8 mouse cellular contexts compared by ENCODE assay signal in the genomic region with DNA sequence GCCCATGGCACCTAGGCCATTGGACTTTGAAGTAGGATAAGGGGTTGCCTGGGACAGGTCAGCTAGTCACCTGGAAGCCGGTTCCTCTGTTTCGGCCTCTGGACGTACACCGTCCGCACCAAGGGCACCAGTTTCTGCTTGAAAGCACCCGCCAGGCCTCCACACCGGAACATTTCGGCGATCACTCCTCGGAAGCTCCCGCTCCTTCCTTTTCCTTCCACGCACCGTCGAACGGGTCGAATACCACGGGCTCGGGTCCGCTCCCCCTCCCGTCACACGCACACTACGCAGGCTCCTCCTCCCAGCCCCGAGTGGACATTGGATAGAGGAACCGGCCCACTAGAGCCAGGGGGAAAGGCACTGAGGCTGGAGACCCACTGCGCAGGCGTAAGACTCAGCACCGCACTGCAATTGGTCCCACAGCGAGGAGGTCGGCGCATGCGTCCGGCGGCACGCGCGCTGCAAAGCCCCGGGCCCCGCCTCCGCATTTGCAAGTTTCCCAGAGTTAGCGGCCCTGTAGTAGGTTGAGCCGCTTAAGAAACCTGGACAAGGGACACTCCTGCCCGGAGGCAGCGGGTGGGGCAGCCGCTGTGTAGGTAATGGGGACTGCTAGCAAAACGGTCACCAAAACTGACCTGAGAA. TPM values are rescaled to one million over a fixed set of nuclear protein-coding genes. Genes with fewer than 3 reads are reported as not detected.
DNase-seq lines count a peak whose midpoint lies in the region; ATAC-seq lines count a peak whose summit lies in the region.

Gene Aifm1, minus strand, starts transcription at position 398 of the 642 bp plus-strand sequence.

- no peaks in the 10 kb centered on the region for H3K36me3 ChIP-seq in hindbrain, embryonic 16.5 days (ENCODE audit: control insufficient read depth, insufficient read depth, low read length)
- no peaks in the 10 kb centered on the region for H3K36me3 ChIP-seq in macrophage (ENCODE audit: inconsistent target)

- 0 out of 2 replicates have a peak within 1 kb of the TSS, but pooled peaks have one; percentile 44 for H3K27ac ChIP-seq in hindbrain, embryonic 16.5 days (ENCODE audit: low read depth, low read length)
- peak within 1 kb of the TSS; percentile 48 for H3K27ac ChIP-seq in macrophage

- DNase-seq in WW6 (ENCODE audit: low read depth, low spot score): peak; percentile 71
- peak; percentile 66 to 81 for DNase-seq in cerebellum, postnatal 4 days (ENCODE audit: low spot score in 2 of 2)
- peak; percentile 91 for DNase-seq in gastrocnemius, adult 18-20 months (ENCODE audit: low spot score)
- DNase-seq in left cerebral cortex, adult 18-20 months (ENCODE audit: low spot score in 2 of 2): peak; percentile 83 to 89
- DNase-seq in right cerebral cortex, adult 18-20 months: peak; percentile 93
- DNase-seq in urinary bladder, postnatal 10 days (ENCODE audit: low spot score): peak; percentile 45

- peak; percentile 99 for ATAC-seq in hindbrain, embryonic 16.5 days

- peak within 1 kb of the TSS; percentile 64 for H3K4me2 ChIP-seq in hindbrain, embryonic 16.5 days (ENCODE audit: low read length)

- peaks cover 22% of the 10 kb centered on the region; the same call in 1 of the 2 replicates for H3K79me2 ChIP-seq in macrophage (ENCODE audit: inconsistent target)

- H3K9ac ChIP-seq in hindbrain, embryonic 16.5 days (ENCODE audit: low read depth, low read length): peak within 1 kb of the TSS; percentile 73

- no peaks in the 10 kb centered on the region for H3K27me3 ChIP-seq in hindbrain, embryonic 16.5 days (replicated peaks; ENCODE audit: control insufficient read depth, insufficient read depth, low read length)

- H3K4me1 ChIP-seq in hindbrain, embryonic 16.5 days (ENCODE audit: control insufficient read depth, insufficient read depth, low read depth, low read length): peaks cover 2% of the 10 kb centered on the region

- 11% methylated on average over 43 of the region's 45 CpGs for WGBS in hindbrain, embryonic 16.5 days
- 25% methylated on average over 32 of the region's 45 CpGs for WGBS in macrophage (ENCODE audit: missing documents)

- peak within 1 kb of the TSS; percentile 57 for H3K4me3 ChIP-seq in hindbrain, embryonic 16.5 days (ENCODE audit: low read length)
- peak within 1 kb of the TSS; percentile 67 for H3K4me3 ChIP-seq in macrophage (ENCODE audit: inconsistent target)

- H3K9me3 ChIP-seq in hindbrain, embryonic 16.5 days (ENCODE audit: control insufficient read depth, low read length): no peaks in the 10 kb centered on the region

RNA-seq across cellular contexts. Expression of gene Aifm1, which starts in this region (rescaled TPM):
- 10 to 100 TPM; 40.7 to 41.6 TPM for total RNA-seq in gastrocnemius, adult 18-20 months (2021)
- 42.1 and 45.1 TPM in 2 replicates for polyA plus RNA-seq in hindbrain, embryonic 16.5 days (2015; fragmentation: Nextera tagmentation; extraction: Ambion mirVana)
- 10 to 100 TPM; 23.1 to 28.4 TPM for total RNA-seq in left cerebral cortex, adult 18-20 months (2021)
- 10 to 100 TPM in 20 of 26 experiments, 1 to 10 TPM in 6; 4.1 to 39.3 (median 18.4) TPM for total RNA-seq in macrophage (2018; cell fraction: chromatin; rRNA removed)
- 10 to 100 TPM; 14.4 to 34.5 (median 22.2) TPM for total RNA-seq in macrophage (2018; cell fraction: cytosol; rRNA removed)
- 10 to 100 TPM in 21 of 26 experiments, 1 to 10 TPM in 5; 4.5 to 31.5 (median 17.8) TPM for total RNA-seq in macrophage (2018; cell fraction: nucleus; rRNA removed)
- polyA plus RNA-seq in macrophage (2018): 31.7 to 34.7 TPM (median 33.8 TPM) in 3 replicates

Comparison
In these comparisons a context has a peak if more than half of its experiments do, and no peak if none do; other contexts are left out.
1. Peak in every context shown above with its lines: DNase-seq, ATAC-seq, H3K4me3 ChIP-seq and H3K27ac ChIP-seq.